Comparison of ENCODE assay signal across 8 mouse cellular contexts in genomic region chr19:6304787-6305516, GRCm38 (mm10). TPM values are rescaled to one million over a fixed set of nuclear protein-coding genes. Genes with fewer than 3 reads are reported as not detected.
DNase-seq lines count a peak whose midpoint lies in the region; ATAC-seq and TF ChIP-seq lines count a peak whose summit lies in the region.

No protein-coding gene starts in this region.

- H3K4me3 ChIP-seq in MEL (ENCODE audit: control insufficient read depth in 1 of 2, insufficient read depth in 1 of 2, low read depth in 2 of 2, low read length in 2 of 2): no peak overlapping the region
- no peak overlapping the region for H3K4me3 ChIP-seq in forebrain, embryonic 11.5 days (ENCODE audit: low read depth, low read length)
- H3K4me3 ChIP-seq in heart, postnatal 0 days (ENCODE audit: low read depth, low read length): no peak overlapping the region

- peak overlapping the region; percentile 1; the same call in 1 of the 2 replicates for H3K9ac ChIP-seq in MEL (ENCODE audit: control insufficient read depth, low read depth, low read length, poor library complexity, severe bottlenecking)
- H3K9ac ChIP-seq in forebrain, embryonic 11.5 days (ENCODE audit: low read length): no peak overlapping the region
- no peak overlapping the region for H3K9ac ChIP-seq in heart, postnatal 0 days (replicated peaks; ENCODE audit: low read depth, low read length)

- no peak; the same call in none of the 2 replicates for TF ChIP-seq RAD21 in MEL (IDR thresholded peaks at IDR 0.05; ENCODE audit: low read depth, low read length)

- H3K36me3 ChIP-seq in MEL (ENCODE audit: control insufficient read depth in 1 of 2, insufficient read depth in 2 of 2, low read length in 2 of 2): peaks cover 0 to 26% of the 10 kb centered on the region in 2 experiments; a peak in 2 of 4 replicates
- no peaks in the 10 kb centered on the region for H3K36me3 ChIP-seq in forebrain, embryonic 11.5 days (ENCODE audit: control insufficient read depth, insufficient read depth, low read length)
- peaks cover 2% of the 10 kb centered on the region; the same call in 1 of the 2 replicates for H3K36me3 ChIP-seq in heart, postnatal 0 days (replicated peaks; ENCODE audit: control insufficient read depth, insufficient read depth, low read length)

- peak; percentile 95 to 98 (median 98) for TF ChIP-seq CTCF in MEL (IDR thresholded peaks at IDR 0.05 in 2 of 3, conservative IDR thresholded peaks at IDR 0.05 in 1 of 3; ENCODE audit: control insufficient read depth in 1 of 3, insufficient read depth in 1 of 3, low read depth in 2 of 3, low read length in 3 of 3, poor library complexity in 1 of 3, severe bottlenecking in 1 of 3)
- peak; percentile 99 for TF ChIP-seq CTCF in heart, postnatal 0 days (IDR thresholded peaks at IDR 0.05; ENCODE audit: low read depth)

- no peaks in the 10 kb centered on the region for H3K27me3 ChIP-seq in MEL (ENCODE audit: control insufficient read depth in 1 of 2, insufficient read depth in 2 of 2, low read length in 2 of 2)
- H3K27me3 ChIP-seq in forebrain, embryonic 11.5 days (ENCODE audit: control insufficient read depth, insufficient read depth, low read length): no peaks in the 10 kb centered on the region
- H3K27me3 ChIP-seq in heart, postnatal 0 days (ENCODE audit: control insufficient read depth, insufficient read depth, low read length): no peaks in the 10 kb centered on the region

- H3K9me3 ChIP-seq in MEL (replicated peaks; ENCODE audit: insufficient read depth, low read length): no peaks in the 10 kb centered on the region
- H3K9me3 ChIP-seq in forebrain, embryonic 11.5 days (ENCODE audit: control insufficient read depth, low read length): no peaks in the 10 kb centered on the region
- no peaks in the 10 kb centered on the region for H3K9me3 ChIP-seq in heart, postnatal 0 days (replicated peaks; ENCODE audit: control insufficient read depth, low read length)

- peak; percentile 93 for DNase-seq in MEL (ENCODE audit: low read depth, low spot score)
- DNase-seq in c-Kit-positive CD71-negative TER-119-negative erythroid progenitor cells, embryonic 14.5 days (ENCODE audit: low read depth): peak; percentile 95
- DNase-seq in forebrain, embryonic 11.5 days (ENCODE audit: low spot score): peak; percentile 90
- DNase-seq in heart, postnatal 0 days (ENCODE audit: low spot score): peak; percentile 91
- peak; percentile 84 to 89 for DNase-seq in layer of hippocampus, adult 18-20 months (ENCODE audit: low spot score in 2 of 2)
- DNase-seq in lung, adult 18-20 months: peak; percentile 92 to 94
- DNase-seq in retina, embryonic 14.5 days (ENCODE audit: low spot score): peak; percentile 92
- DNase-seq in thymus, postnatal 25 days: peak; percentile 92

- H3K4me1 ChIP-seq in MEL (ENCODE audit: control insufficient read depth in 1 of 2, insufficient read depth in 2 of 2, low read length in 2 of 2): peaks cover 15 to 29% of the 10 kb centered on the region in 2 experiments
- peaks cover 3% of the 10 kb centered on the region; the same call in 1 of the 2 replicates for H3K4me1 ChIP-seq in forebrain, embryonic 11.5 days (replicated peaks; ENCODE audit: control insufficient read depth, insufficient read depth, low read length)
- no peaks in the 10 kb centered on the region for H3K4me1 ChIP-seq in heart, postnatal 0 days (ENCODE audit: control insufficient read depth, insufficient read depth)

- H3K27ac ChIP-seq in MEL (ENCODE audit: control insufficient read depth, low read depth, low read length): no peak overlapping the region
- H3K27ac ChIP-seq in forebrain, embryonic 11.5 days (ENCODE audit: low read depth, low read length): no peak overlapping the region
- peak overlapping the region; percentile 13; the same call in 1 of the 2 replicates for H3K27ac ChIP-seq in heart, postnatal 0 days (ENCODE audit: low read depth)

- 0 out of 2 replicates have a peak, but pooled peaks have one; percentile 60 for ATAC-seq in forebrain, embryonic 11.5 days (replicated peaks; ENCODE audit: low FRiP score)
- ATAC-seq in heart, postnatal 0 days (ENCODE audit: insufficient read depth, low read depth): peak; percentile 73

- H3K4me2 ChIP-seq in forebrain, embryonic 11.5 days (ENCODE audit: low read depth, low read length, severe bottlenecking): no peak overlapping the region
- no peak overlapping the region for H3K4me2 ChIP-seq in heart, postnatal 0 days (ENCODE audit: low read depth, low read length)

- H3K79me2 ChIP-seq in MEL (ENCODE audit: control insufficient read depth, insufficient read depth, low read length, poor library complexity): no peaks in the 10 kb centered on the region; the same call in 1 of the 2 replicates

- TF ChIP-seq POLR2A in MEL (IDR thresholded peaks at IDR 0.05; ENCODE audit: control insufficient read depth in 1 of 2, insufficient read depth in 1 of 2, low read depth in 1 of 2, low read length in 2 of 2, poor library complexity in 1 of 2): no peak

- TF ChIP-seq EP300 in MEL (IDR thresholded peaks at IDR 0.05; ENCODE audit: low read depth in 1 of 2, low read length in 2 of 2): no peak
- TF ChIP-seq EP300 in heart, postnatal 0 days (IDR thresholded peaks at IDR 0.05; ENCODE audit: low read depth): no peak; the same call in 1 of the 2 replicates

- 27% methylated on average over 5 of the region's 5 CpGs for WGBS in forebrain, embryonic 11.5 days
- WGBS in heart, postnatal 0 days: 20% methylated on average over 5 of the region's 5 CpGs

TF ChIP-seq in MEL, 35 proteins besides CTCF, POLR2A, EP300 and RAD21 (continues in another document):
- no peak for TF ChIP-seq JUND (IDR thresholded peaks at IDR 0.05; ENCODE audit: low read depth, low read length)
- TF ChIP-seq USF1 (IDR thresholded peaks at IDR 0.05; ENCODE audit: low read depth, low read length): no peak
- peak; percentile 88 for TF ChIP-seq ZNF384 (IDR thresholded peaks at IDR 0.05; ENCODE audit: low read depth, low read length)
- TF ChIP-seq SIN3A (IDR thresholded peaks at IDR 0.05; ENCODE audit: low read length): peak; percentile 72
- peak; percentile 97 for TF ChIP-seq SMC3 (IDR thresholded peaks at IDR 0.05; ENCODE audit: low read depth, low read length)
- no peak for TF ChIP-seq MEF2A (IDR thresholded peaks at IDR 0.05; ENCODE audit: extremely low read depth, insufficient replicate concordance, low read depth, low read length, poor library complexity, severe bottlenecking)
- TF ChIP-seq TCF12 (IDR thresholded peaks at IDR 0.05; ENCODE audit: low read depth, low read length): no peak
- TF ChIP-seq HCFC1 (IDR thresholded peaks at IDR 0.05; ENCODE audit: low read depth, low read length): peak; percentile 50; the same call in 1 of the 2 replicates
- TF ChIP-seq RCOR1 (IDR thresholded peaks at IDR 0.05; ENCODE audit: low read depth, low read length): no peak
- TF ChIP-seq MAFK (IDR thresholded peaks at IDR 0.05; ENCODE audit: borderline replicate concordance, low read depth, low read length): no peak
- peak; percentile 38; the same call in 1 of the 2 replicates for TF ChIP-seq MXI1 (IDR thresholded peaks at IDR 0.05; ENCODE audit: low read depth, low read length)

RNA-seq across cellular contexts. Expression of gene Cdc42bpg, which starts 1.3 kb away (rescaled TPM):
- total RNA-seq in MEL (2012; rRNA removed): 2.0 and 2.6 TPM in 2 replicates
- polyA plus RNA-seq in MEL (2012; ENCODE audit: insufficient read depth in 1 of 2, insufficient read length in 2 of 2, low read depth in 1 of 2, low replicate concordance in 2 of 2, missing spikeins in 1 of 2): 1 to 10 TPM in 1 of 2 experiments, not detected in 1; 4.5 TPM
- 0.55 TPM in 2 replicates for polyA plus RNA-seq in forebrain, embryonic 11.5 days (2014; fragmentation: Nextera tagmentation; extraction: Ambion mirVana)
- 4.8 and 9.5 TPM in 2 replicates for total RNA-seq in heart, postnatal 0 days (2014; rRNA removed; ENCODE audit: low replicate concordance)
- polyA plus RNA-seq in heart, postnatal 0 days (2015; fragmentation: Nextera tagmentation; extraction: Ambion mirVana): 0.49 and 0.51 TPM in 2 replicates
- 1 to 10 TPM; 4.8 to 5.6 TPM for total RNA-seq in layer of hippocampus, adult 18-20 months (2021)

RNA-seq across cellular contexts. Expression of gene Ehd1, which starts 28.4 kb away (rescaled TPM):
- total RNA-seq in MEL (2012; rRNA removed): 57.8 and 65.9 TPM in 2 replicates
- polyA plus RNA-seq in MEL (2012; ENCODE audit: insufficient read depth in 1 of 2, insufficient read length in 2 of 2, low read depth in 1 of 2, low replicate concordance in 2 of 2, missing spikeins in 1 of 2): 100 to 1,000 TPM in 1 of 2 experiments, not detected in 1; 105 TPM
- polyA plus RNA-seq in forebrain, embryonic 11.5 days (2014; fragmentation: Nextera tagmentation; extraction: Ambion mirVana): 72.6 and 74.2 TPM in 2 replicates
- 127 and 200 TPM in 2 replicates for total RNA-seq in heart, postnatal 0 days (2014; rRNA removed; ENCODE audit: low replicate concordance)
- polyA plus RNA-seq in heart, postnatal 0 days (2015; fragmentation: Nextera tagmentation; extraction: Ambion mirVana): 56.4 and 60.3 TPM in 2 replicates
- total RNA-seq in layer of hippocampus, adult 18-20 months (2021): 10 to 100 TPM; 86.6 to 88.0 TPM

RNA-seq across cellular contexts. Expression of gene Men1, which starts 29.8 kb away (rescaled TPM):
- total RNA-seq in MEL (2012; rRNA removed): 37.7 and 39.4 TPM in 2 replicates
- 100 to 1,000 TPM in 1 of 2 experiments, not detected in 1; 132 TPM for polyA plus RNA-seq in MEL (2012; ENCODE audit: insufficient read depth in 1 of 2, insufficient read length in 2 of 2, low read depth in 1 of 2, low replicate concordance in 2 of 2, missing spikeins in 1 of 2)
- 83.5 and 97.8 TPM in 2 replicates for polyA plus RNA-seq in forebrain, embryonic 11.5 days (2014; fragmentation: Nextera tagmentation; extraction: Ambion mirVana)
- 20.6 and 46.5 TPM in 2 replicates for total RNA-seq in heart, postnatal 0 days (2014; rRNA removed; ENCODE audit: low replicate concordance)
- polyA plus RNA-seq in heart, postnatal 0 days (2015; fragmentation: Nextera tagmentation; extraction: Ambion mirVana): 20.1 and 20.3 TPM in 2 replicates
- 10 to 100 TPM; 63.0 to 71.3 TPM for total RNA-seq in layer of hippocampus, adult 18-20 months (2021)

RNA-seq across cellular contexts. Expression of gene Map4k2, which starts 36.0 kb away (rescaled TPM):
- total RNA-seq in MEL (2012; rRNA removed): 8.0 and 10.2 TPM in 2 replicates
- 10 to 100 TPM in 1 of 2 experiments, not detected in 1; 22.3 TPM for polyA plus RNA-seq in MEL (2012; ENCODE audit: insufficient read depth in 1 of 2, insufficient read length in 2 of 2, low read depth in 1 of 2, low replicate concordance in 2 of 2, missing spikeins in 1 of 2)
- polyA plus RNA-seq in forebrain, embryonic 11.5 days (2014; fragmentation: Nextera tagmentation; extraction: Ambion mirVana): 11.8 and 13.7 TPM in 2 replicates
- total RNA-seq in heart, postnatal 0 days (2014; rRNA removed; ENCODE audit: low replicate concordance): 48.4 and 59.1 TPM in 2 replicates
- polyA plus RNA-seq in heart, postnatal 0 days (2015; fragmentation: Nextera tagmentation; extraction: Ambion mirVana): 9.6 and 10.1 TPM in 2 replicates
- 10 to 100 TPM; 82.2 to 89.6 TPM for total RNA-seq in layer of hippocampus, adult 18-20 months (2021)

RNA-seq across cellular contexts. Expression of gene Sf1, which starts 58.5 kb away (rescaled TPM):
- 65.7 and 71.9 TPM in 2 replicates for total RNA-seq in MEL (2012; rRNA removed)
- 100 to 1,000 TPM; 211 to 245 TPM for polyA plus RNA-seq in MEL (2012; ENCODE audit: insufficient read depth in 1 of 2, insufficient read length in 2 of 2, low read depth in 1 of 2, low replicate concordance in 2 of 2, missing spikeins in 1 of 2)
- 275 and 283 TPM in 2 replicates for polyA plus RNA-seq in forebrain, embryonic 11.5 days (2014; fragmentation: Nextera tagmentation; extraction: Ambion mirVana)
- 41.8 and 94.6 TPM in 2 replicates for total RNA-seq in heart, postnatal 0 days (2014; rRNA removed; ENCODE audit: low replicate concordance)
- 31.8 and 38.3 TPM in 2 replicates for polyA plus RNA-seq in heart, postnatal 0 days (2015; fragmentation: Nextera tagmentation; extraction: Ambion mirVana)
- 100 to 1,000 TPM; 196 to 207 TPM for total RNA-seq in layer of hippocampus, adult 18-20 months (2021)
